Mouse (Mus musculus) spleen, postnatal 36 days (tissue): ENCODE measurements at regions not wholly inside any gene's neighbourhood (a gene's known extent, or its start where the extent isn't known, plus 50 kb on each side); places are given as distances from the start of the nearest gene placed in this dataset.

Experiments
- DNase-seq, 2 experiments: peaks; one replicate each; pipeline ENCODE4 v3.0.0; 2022; ENCODE audit warnings: low spot score in 2 of 2, mixed read lengths in 1 of 2

GRCm38 (mm10) chr10:21218431-21218830, 57.6 kb upstream of the Myb start:
- DNase-seq, result no peak

DNA sequence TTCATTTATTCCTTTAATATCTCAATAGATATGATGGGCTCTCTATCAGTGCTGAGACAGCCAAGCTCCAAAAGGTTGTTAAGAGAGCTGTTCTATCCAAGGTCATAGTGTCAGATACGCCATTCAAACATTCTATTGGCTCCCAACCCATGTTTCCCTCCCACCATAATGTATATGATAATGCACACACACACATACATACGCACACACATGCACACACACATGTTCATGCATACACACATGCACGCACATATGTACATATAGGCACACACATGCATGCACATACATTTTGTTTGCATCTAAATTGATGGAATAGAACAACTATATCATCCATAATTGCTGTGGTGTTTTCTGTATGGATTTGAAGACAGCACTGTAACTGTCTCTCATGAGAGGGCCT, 60.0 kb upstream of the Myb start:
- DNase-seq, result no peak

DNA sequence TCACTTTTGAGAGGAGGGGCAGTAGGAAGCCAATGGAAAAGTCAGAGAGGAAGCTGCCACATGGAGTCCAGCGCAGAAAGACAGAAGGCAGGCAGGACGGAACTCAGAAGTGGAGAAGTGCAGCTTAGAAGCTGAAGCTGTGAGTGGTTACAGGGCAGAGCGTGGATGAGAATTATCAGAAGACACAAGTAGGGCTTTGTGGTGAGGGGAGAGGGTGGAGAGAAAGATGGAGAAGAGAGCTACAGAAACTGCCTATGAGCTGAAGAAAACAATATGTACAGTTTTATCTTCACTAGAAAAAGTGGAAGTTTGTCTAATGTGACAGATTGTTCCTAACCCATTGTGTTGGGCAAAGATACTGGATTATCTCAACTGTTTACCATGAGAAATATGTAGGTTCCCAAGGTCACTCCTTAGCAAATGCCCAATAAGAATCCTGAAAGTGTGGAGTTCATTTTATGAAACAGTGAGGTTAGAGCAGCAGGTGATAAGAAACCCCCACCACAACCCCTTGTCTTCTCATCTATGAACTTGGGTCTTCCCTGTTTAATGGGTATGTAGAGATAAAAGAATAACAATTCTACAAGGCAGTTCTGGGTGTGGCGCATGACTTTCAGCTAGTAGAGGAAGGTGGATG, 60.6 kb upstream of the Myb start:
- DNase-seq, result no peak

DNA sequence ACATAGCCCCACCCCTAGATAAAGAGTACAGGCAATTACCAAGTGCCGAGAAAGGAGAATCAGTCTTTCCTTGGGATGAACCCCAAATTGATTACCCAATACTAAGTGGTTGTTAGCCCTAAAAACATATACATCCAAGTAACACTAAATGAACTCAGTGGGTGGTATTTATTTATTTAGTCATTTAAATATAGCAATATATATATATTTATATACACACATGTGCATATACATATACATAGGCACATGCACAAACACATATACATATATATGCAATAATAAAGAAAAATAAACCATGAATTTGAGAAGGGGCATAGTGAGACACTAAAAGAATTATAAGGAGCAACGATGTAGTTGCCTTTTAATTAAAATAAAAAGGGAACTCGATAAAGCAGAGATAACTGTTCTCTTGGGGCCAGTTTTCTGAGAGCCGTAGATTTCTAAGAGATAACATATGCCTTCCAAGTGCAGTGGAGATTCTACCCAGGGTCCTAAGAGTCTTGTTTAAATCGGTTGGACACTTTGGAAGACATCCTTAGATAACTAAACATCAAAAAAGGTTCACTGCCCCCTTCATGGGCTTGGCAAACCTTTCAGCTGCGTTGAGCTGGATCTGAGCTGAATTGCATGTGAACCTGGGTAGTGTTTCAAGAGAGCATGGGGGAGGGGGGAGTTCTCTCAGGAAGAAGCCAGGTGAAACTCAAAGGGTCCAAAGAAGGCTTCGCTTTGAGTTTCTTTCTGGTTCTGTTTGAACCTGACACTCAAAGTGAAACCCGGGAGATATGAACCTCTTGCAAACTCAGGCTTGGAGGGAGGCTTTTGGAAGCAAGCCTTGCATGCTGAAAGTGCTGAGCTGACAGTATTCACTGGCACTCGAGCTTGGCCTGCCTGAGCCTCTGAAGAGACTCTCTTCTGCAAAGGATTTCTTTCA, 61.6 kb upstream of the Myb start:
- no peak for DNase-seq

GRCm38 (mm10) chr10:21223104-21223910, 62.5 kb upstream of the Myb start:
- DNase-seq, result no peak

GRCm38 (mm10) chr10:21224229-21224628, 63.4 kb upstream of the Myb start:
- DNase-seq, result no peak

GRCm38 (mm10) chr10:21226210-21226609, 65.4 kb upstream of the Myb start:
- no peak for DNase-seq

DNA sequence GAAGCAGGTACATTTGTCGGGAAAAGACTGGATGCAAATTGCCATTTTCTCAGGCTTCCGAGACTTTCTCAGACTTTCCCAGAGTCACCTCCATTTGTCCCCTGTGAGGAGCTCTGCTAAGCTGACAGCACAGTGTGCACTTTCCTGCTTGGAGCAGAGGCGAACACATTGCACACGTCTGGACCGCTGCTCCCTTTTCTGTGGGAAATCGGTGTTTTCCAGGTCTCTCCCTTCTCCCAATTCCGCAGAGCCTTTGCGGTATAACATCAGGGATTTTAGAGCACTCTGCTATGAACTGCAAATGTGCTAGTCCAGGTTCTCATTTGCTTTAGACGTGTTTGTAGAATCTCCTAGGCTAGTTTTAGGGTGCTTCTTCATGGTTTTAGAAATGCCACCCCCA, 67.0 kb upstream of the Myb start:
- no peak for DNase-seq

DNA sequence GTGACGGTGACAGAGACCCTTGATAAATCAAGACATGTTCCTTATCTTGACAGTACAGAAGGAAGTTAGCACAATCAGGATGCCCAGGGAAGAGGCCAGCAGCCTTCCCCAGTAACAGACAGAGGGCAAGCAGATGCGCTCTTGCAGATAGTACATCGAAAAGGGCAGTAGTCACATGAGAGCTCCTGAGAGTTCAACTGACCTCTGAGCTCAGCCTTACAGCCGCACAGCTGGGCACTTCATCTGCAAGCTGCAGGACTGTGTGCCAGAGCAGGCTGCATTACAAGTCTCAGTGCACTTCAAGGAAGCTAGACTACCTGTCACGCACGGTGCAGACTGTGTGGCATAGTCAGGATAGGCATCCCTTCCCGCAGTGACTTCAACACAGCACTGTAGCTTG, 67.2 kb upstream of the Hbs1l start:
- no peak for DNase-seq

GRCm38 (mm10) chr10:21235172-21235571, 60.6 kb upstream of the Hbs1l start:
- DNase-seq, result peak; percentile 56 to 60

DNA sequence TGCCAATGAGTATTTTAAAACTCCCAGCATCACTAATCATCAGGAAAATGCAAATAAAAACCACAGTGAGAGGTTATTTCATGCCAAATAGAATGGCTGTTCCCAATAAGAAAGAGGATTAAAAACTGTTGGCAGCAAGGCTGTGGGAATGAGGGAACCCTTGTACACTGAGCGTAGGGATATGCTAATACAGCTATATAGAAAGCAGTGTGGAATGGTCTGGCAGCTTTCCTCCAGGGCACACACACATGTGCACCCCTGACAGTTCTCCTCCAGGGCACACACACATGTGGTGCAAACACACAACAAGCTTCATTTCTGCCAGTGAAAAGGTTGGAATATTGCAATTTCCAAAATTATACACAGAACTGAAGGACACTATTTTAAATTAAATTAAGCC, 58.8 kb upstream of the Hbs1l start:
- DNase-seq, result no peak

DNA sequence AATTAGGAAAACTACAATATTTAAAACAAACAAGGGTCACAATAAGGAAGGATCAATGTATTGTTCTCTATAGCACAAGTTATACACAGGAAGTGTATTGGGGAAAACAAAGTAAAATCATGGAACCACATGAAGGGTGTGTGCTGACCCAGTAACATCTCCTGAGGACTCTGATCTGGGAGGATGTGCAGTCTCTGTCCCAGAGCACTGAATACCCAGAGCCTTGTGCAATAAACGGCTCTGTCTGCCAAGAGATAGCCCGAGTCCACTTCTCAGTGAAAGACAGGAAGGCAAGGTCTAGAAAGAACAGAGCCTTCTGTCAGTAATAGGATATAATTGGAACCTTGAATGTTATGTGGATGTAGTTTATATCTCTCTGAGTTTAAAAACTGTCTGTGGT, 56.3 kb upstream of the Hbs1l start:
- DNase-seq, result no peak

GRCm38 (mm10) chr10:21241557-21242222, 54.1 kb upstream of the Hbs1l start:
- DNase-seq, result no peak

- no peak for DNase-seq
These were observed 53.1 kb upstream of the Hbs1l start for GRCm38 (mm10) chr10:21242471-21243231.

DNA sequence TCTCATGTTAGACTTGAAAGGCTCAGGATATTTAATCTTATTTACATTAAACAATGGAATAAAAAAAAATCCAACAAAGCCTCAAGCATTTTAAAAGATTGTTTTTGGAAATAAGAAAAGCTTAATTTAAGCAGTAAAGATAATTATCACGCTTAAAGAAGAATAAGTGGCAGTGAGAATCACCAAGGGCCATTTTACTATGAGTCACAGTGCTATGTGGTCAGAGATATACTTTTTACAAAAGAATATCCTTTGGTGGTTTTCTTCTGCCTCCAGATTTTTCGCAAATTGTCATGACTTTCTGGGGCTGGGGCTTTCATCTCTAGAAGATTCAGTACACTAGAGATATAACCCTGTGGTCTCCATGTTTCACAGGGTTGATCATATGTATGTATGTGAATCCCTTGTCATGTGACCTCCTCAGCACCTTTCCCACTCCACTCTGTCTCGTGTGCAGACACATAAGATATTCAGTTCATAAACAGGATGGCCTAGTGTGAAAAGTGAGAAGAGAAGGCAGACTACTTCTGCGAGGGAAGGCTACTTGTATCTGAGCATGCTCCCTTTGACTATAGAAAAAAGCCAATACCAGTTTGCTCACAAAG, 50.8 kb upstream of the Hbs1l start:
- DNase-seq, result no peak

- DNase-seq, result no peak
These were observed 50.2 kb upstream of the Hbs1l start for GRCm38 (mm10) chr10:21245558-21245957.
